Mouse (Mus musculus): ENCODE measurements around the gene Insrr. TPM values are rescaled to one million over a fixed set of nuclear protein-coding genes. Genes with fewer than 3 reads are reported as not detected.

Gene Insrr
- under 1 TPM; 0.60 to 0.73 TPM for total RNA-seq (2021)

GRCm38 (mm10) chr3:87796736-87797334 lies at the start of gene Insrr:
Gene Insrr (plus strand): TSS chr3:87796951.
- no peak for DNase-seq (ENCODE audit: low spot score in 2 of 2)
- intact Hi-C loops (cut with DNase I), result no loop called here

GRCm38 (mm10) chr3:87748431-87748830 lies 48.3 kb upstream of the Insrr start, which contains the start of gene Lrrc71:
Gene Lrrc71 (minus strand): TSS chr3:87748625.
- intact Hi-C loops (cut with DNase I), result no loop called here
- no peak for DNase-seq (ENCODE audit: low spot score in 2 of 2)

- DNase-seq (ENCODE audit: low spot score in 2 of 2), result peak; percentile 53 to 68
- intact Hi-C loops (cut with DNase I), result no loop called here
Observed at GRCm38 (mm10) chr3:87749036-87749435, 47.7 kb upstream of the Insrr start.

- no peak for DNase-seq (ENCODE audit: low spot score in 2 of 2)
- intact Hi-C loops (cut with DNase I), result no loop called here
Observed at GRCm38 (mm10) chr3:87749977-87750376, 46.8 kb upstream of the Insrr start.

GRCm38 (mm10) chr3:87752567-87752966 lies 44.2 kb upstream of the Insrr start:
- intact Hi-C loops (cut with DNase I), result no loop called here
- DNase-seq (ENCODE audit: low spot score in 2 of 2), result no peak

- intact Hi-C loops (cut with DNase I), result no loop called here
- no peak for DNase-seq (ENCODE audit: low spot score in 2 of 2)
Observed at GRCm38 (mm10) chr3:87753829-87754228, 42.9 kb upstream of the Insrr start.

- intact Hi-C loops (cut with DNase I), result loop anchor here (1.0 to 2.0 kb wide), 2 partner anchors 13 to 61 kb away; no protein-coding TSS in a partner anchor
Observed at GRCm38 (mm10) chr3:87755964-87756363, 40.8 kb upstream of the Insrr start.

GRCm38 (mm10) chr3:87756488-87756887 lies 40.3 kb upstream of the Insrr start:
- intact Hi-C loops (cut with DNase I), result loop anchor here (1.0 to 2.0 kb wide), 2 partner anchors 13 to 60 kb away; no protein-coding TSS in a partner anchor
- DNase-seq (ENCODE audit: low spot score in 2 of 2), result no peak

More at GRCm38 (mm10) chr3:87755964-87756363, 40.8 kb upstream of the Insrr start:
- DNase-seq (ENCODE audit: low spot score in 2 of 2), result peak; percentile 82 to 86

GRCm38 (mm10) chr3:87758641-87759040 lies 38.1 kb upstream of the Insrr start:
- intact Hi-C loops (cut with DNase I), result no loop called here
- no peak for DNase-seq (ENCODE audit: low spot score in 2 of 2)

- no peak for DNase-seq (ENCODE audit: low spot score in 2 of 2)
- intact Hi-C loops (cut with DNase I), result no loop called here
Observed at GRCm38 (mm10) chr3:87761408-87762375, 35.1 kb upstream of the Insrr start.

- intact Hi-C loops (cut with DNase I), result no loop called here
- DNase-seq (ENCODE audit: low spot score in 2 of 2), result no peak
Observed at GRCm38 (mm10) chr3:87763202-87763601, 33.5 kb upstream of the Insrr start.

GRCm38 (mm10) chr3:87763683-87764289 lies 33.0 kb upstream of the Insrr start:
- DNase-seq (ENCODE audit: low spot score in 2 of 2), result peak; percentile 74 to 94
- intact Hi-C loops (cut with DNase I), result no loop called here

- intact Hi-C loops (cut with DNase I), result no loop called here
- DNase-seq (ENCODE audit: low spot score in 2 of 2), result peak in 1 of 2 experiments; percentile 25
Observed at GRCm38 (mm10) chr3:87764506-87764905, 32.2 kb upstream of the Insrr start.

GRCm38 (mm10) chr3:87765091-87765490 lies 31.7 kb upstream of the Insrr start:
- no peak for DNase-seq (ENCODE audit: low spot score in 2 of 2)
- intact Hi-C loops (cut with DNase I), result no loop called here

GRCm38 (mm10) chr3:87765631-87766283 lies 31.0 kb upstream of the Insrr start:
- DNase-seq (ENCODE audit: low spot score in 2 of 2), result no peak
- intact Hi-C loops (cut with DNase I), result no loop called here

GRCm38 (mm10) chr3:87766284-87766667 lies 30.5 kb upstream of the Insrr start:
- intact Hi-C loops (cut with DNase I), result no loop called here
- DNase-seq (ENCODE audit: low spot score in 2 of 2), result no peak

- no peak for DNase-seq (ENCODE audit: low spot score in 2 of 2)
- intact Hi-C loops (cut with DNase I), result no loop called here
Observed at GRCm38 (mm10) chr3:87767764-87768163, 29.0 kb upstream of the Insrr start.

GRCm38 (mm10) chr3:87768431-87768830 lies 28.3 kb upstream of the Insrr start:
- intact Hi-C loops (cut with DNase I), result no loop called here
- no peak for DNase-seq (ENCODE audit: low spot score in 2 of 2)

GRCm38 (mm10) chr3:87768844-87769243 lies 27.9 kb upstream of the Insrr start:
- intact Hi-C loops (cut with DNase I), result loop anchor here (1.0 kb wide), 1 partner anchor 13 kb away; no protein-coding TSS in a partner anchor
- peak in 1 of 2 experiments; percentile 18 for DNase-seq (ENCODE audit: low spot score in 2 of 2)
